Mouse (Mus musculus) thymus, postnatal 25 days (tissue): Measurements from ENCODE around the gene Tfpt.

Source experiments
- DNase-seq: peaks from one replicate; pipeline ENCODE4 v3.0.0; 2022

Tfpt gene

GRCm38 (mm10) chr7:3629543-3630477, at the start of gene Tfpt, which contains the start of gene Prpf31:
Gene Tfpt (minus strand): TSS chr7:3629929.
Gene Prpf31 (plus strand): TSS chr7:3629985.
- DNase-seq = peak; percentile 91

- DNase-seq = no peak
Observed at GRCm38 (mm10) chr7:3677342-3677741, 47.6 kb upstream of the Tfpt start, which contains the start of gene Tmc4. Gene Tmc4 (minus strand): TSS chr7:3677553.

- no peak for DNase-seq
Observed at GRCm38 (mm10) chr7:3676371-3676770, 46.6 kb upstream of the Tfpt start.

GRCm38 (mm10) chr7:3675228-3675548, 45.5 kb upstream of the Tfpt start:
- DNase-seq = no peak

- peak; percentile 82 for DNase-seq
Observed at GRCm38 (mm10) chr7:3674507-3675227, 44.9 kb upstream of the Tfpt start.

GRCm38 (mm10) chr7:3666921-3667391, 37.2 kb upstream of the Tfpt start:
- peak; percentile 16 for DNase-seq

- DNase-seq = peak; percentile 92
Observed at GRCm38 (mm10) chr7:3665215-3666114, 35.7 kb upstream of the Tfpt start, which contains the start of gene Leng1. Gene Leng1 (minus strand): TSS chr7:3665840.

GRCm38 (mm10) chr7:3664524-3665214, 34.9 kb upstream of the Tfpt start:
- DNase-seq = no peak

- no peak for DNase-seq
Observed at GRCm38 (mm10) chr7:3658578-3658977, 28.8 kb upstream of the Tfpt start.

- DNase-seq = no peak
Observed at GRCm38 (mm10) chr7:3656966-3657365, 27.2 kb upstream of the Tfpt start.

GRCm38 (mm10) chr7:3646641-3647040, 16.9 kb upstream of the Tfpt start:
- DNase-seq = no peak

- no peak for DNase-seq
Observed at GRCm38 (mm10) chr7:3646188-3646587, 16.5 kb upstream of the Tfpt start.

- no peak for DNase-seq
Observed at GRCm38 (mm10) chr7:3645488-3646025, 15.8 kb upstream of the Tfpt start.

- DNase-seq = peak; percentile 96
Observed at GRCm38 (mm10) chr7:3644672-3645487, 15.2 kb upstream of the Tfpt start, which contains the start of gene Cnot3. Gene Cnot3 (plus strand): TSS chr7:3645268.

- DNase-seq = no peak
Observed at GRCm38 (mm10) chr7:3644348-3644671, 14.6 kb upstream of the Tfpt start.

- no peak for DNase-seq
Observed at GRCm38 (mm10) chr7:3643843-3644242, 14.1 kb upstream of the Tfpt start.

- DNase-seq = no peak
Observed at GRCm38 (mm10) chr7:3643412-3643811, 13.7 kb upstream of the Tfpt start.

GRCm38 (mm10) chr7:3630478-3630815, 718 bp upstream of the Tfpt start:
- DNase-seq = no peak

GRCm38 (mm10) chr7:3629030-3629429, 699 bp downstream of the Tfpt start:
- DNase-seq = no peak

GRCm38 (mm10) chr7:3617242-3617995, 12.3 kb downstream of the Tfpt start, which contains the start of gene Ndufa3:
Gene Ndufa3 (plus strand): TSS chr7:3617373.
- DNase-seq = peak; percentile 88
